Mouse (Mus musculus): ENCODE measurements around the gene Myo18a. TPM values are rescaled to one million over a fixed set of nuclear protein-coding genes. Genes with fewer than 3 reads are reported as not detected.
A peak's percentile ranks its signal among the peaks of the same experiment; 100 is the strongest.

Myo18a gene
- polyA plus RNA-seq, 1 experiment from 2014 or later = 25.4 TPM

GRCm38 (mm10) chr11:77836290-77836689, 73.2 kb downstream of the Myo18a start:
- 81% methylated on average over 5 of the region's 5 CpGs for whole genome bisulfite sequencing
- H3K36me3 ChIP-seq (ENCODE audit: control insufficient read depth, insufficient read depth) = peaks cover 80% of the 10 kb centered on the region
- H3K4me1 ChIP-seq (replicated peaks; ENCODE audit: control insufficient read depth, insufficient read depth, low read length) = no peaks in the 10 kb centered on the region
- TF ChIP-seq CTCF (IDR thresholded peaks at IDR 0.05; ENCODE audit: low read depth) = no peak
- H3K9me3 ChIP-seq (ENCODE audit: control insufficient read depth) = no peaks in the 10 kb centered on the region
- no peak overlapping the region for H3K4me3 ChIP-seq (ENCODE audit: low read depth, low read length)
- H3K9ac ChIP-seq (ENCODE audit: low read depth, low read length) = no peak overlapping the region
- no peak overlapping the region for H3K4me2 ChIP-seq (replicated peaks; ENCODE audit: low read depth)
- H3K27ac ChIP-seq (ENCODE audit: low read depth, low read length) = peak overlapping the region; percentile 66
- no peaks in the 10 kb centered on the region for H3K27me3 ChIP-seq (replicated peaks; ENCODE audit: control insufficient read depth, insufficient read depth, low read length)
- ATAC-seq = no peak

DNA sequence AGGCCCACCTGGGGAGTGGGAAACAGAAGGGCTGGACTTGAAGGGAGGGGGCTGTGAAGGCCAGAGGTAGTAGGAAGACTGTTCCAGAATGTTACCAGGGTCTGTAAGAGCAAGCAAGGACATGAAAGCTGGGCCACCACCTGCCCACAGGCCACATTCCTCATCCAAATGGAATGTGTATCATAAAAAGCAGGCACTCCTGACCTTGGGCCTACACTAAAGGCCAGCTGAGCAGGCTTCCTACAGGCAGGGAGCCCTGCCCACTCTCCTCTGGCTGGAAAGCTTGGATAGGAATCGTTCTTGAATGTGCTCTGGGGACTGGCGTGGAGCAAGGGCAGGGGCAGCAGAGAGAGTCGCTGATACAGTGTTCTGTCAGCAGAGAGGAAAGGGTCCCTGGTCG, 73.7 kb downstream of the Myo18a start:
- H3K9me3 ChIP-seq (ENCODE audit: control insufficient read depth) = no peaks in the 10 kb centered on the region
- no peaks in the 10 kb centered on the region for H3K4me1 ChIP-seq (replicated peaks; ENCODE audit: control insufficient read depth, insufficient read depth, low read length)
- H3K4me3 ChIP-seq (ENCODE audit: low read depth, low read length) = no peak overlapping the region
- H3K27me3 ChIP-seq (replicated peaks; ENCODE audit: control insufficient read depth, insufficient read depth, low read length) = no peaks in the 10 kb centered on the region
- H3K9ac ChIP-seq (ENCODE audit: low read depth, low read length) = no peak overlapping the region
- ATAC-seq = peak; percentile 48; the same call in 1 of the 2 replicates
- TF ChIP-seq CTCF (IDR thresholded peaks at IDR 0.05; ENCODE audit: low read depth) = no peak
- no peak overlapping the region for H3K4me2 ChIP-seq (replicated peaks; ENCODE audit: low read depth)
- 39% methylated on average over 4 of the region's 4 CpGs for WGBS
- peak overlapping the region; percentile 66 for H3K27ac ChIP-seq (ENCODE audit: low read depth, low read length)
- peaks cover 84% of the 10 kb centered on the region for H3K36me3 ChIP-seq (ENCODE audit: control insufficient read depth, insufficient read depth)

- H3K36me3 ChIP-seq (ENCODE audit: control insufficient read depth, insufficient read depth) = peaks cover 87% of the 10 kb centered on the region
- no peak overlapping the region for H3K27ac ChIP-seq (ENCODE audit: low read depth, low read length)
- no peak overlapping the region for H3K4me2 ChIP-seq (replicated peaks; ENCODE audit: low read depth)
- H3K9me3 ChIP-seq (ENCODE audit: control insufficient read depth) = no peaks in the 10 kb centered on the region
- no peaks in the 10 kb centered on the region for H3K4me1 ChIP-seq (replicated peaks; ENCODE audit: control insufficient read depth, insufficient read depth, low read length)
- H3K4me3 ChIP-seq (ENCODE audit: low read depth, low read length) = no peak overlapping the region
- no peak overlapping the region for H3K9ac ChIP-seq (ENCODE audit: low read depth, low read length)
- H3K27me3 ChIP-seq (replicated peaks; ENCODE audit: control insufficient read depth, insufficient read depth, low read length) = no peaks in the 10 kb centered on the region
- no peak for TF ChIP-seq CTCF (IDR thresholded peaks at IDR 0.05; ENCODE audit: low read depth)
- WGBS = 82% methylated on average over 5 of the region's 5 CpGs
- no peak for ATAC-seq
Observed at GRCm38 (mm10) chr11:77837856-77838255, 74.8 kb downstream of the Myo18a start.

DNA sequence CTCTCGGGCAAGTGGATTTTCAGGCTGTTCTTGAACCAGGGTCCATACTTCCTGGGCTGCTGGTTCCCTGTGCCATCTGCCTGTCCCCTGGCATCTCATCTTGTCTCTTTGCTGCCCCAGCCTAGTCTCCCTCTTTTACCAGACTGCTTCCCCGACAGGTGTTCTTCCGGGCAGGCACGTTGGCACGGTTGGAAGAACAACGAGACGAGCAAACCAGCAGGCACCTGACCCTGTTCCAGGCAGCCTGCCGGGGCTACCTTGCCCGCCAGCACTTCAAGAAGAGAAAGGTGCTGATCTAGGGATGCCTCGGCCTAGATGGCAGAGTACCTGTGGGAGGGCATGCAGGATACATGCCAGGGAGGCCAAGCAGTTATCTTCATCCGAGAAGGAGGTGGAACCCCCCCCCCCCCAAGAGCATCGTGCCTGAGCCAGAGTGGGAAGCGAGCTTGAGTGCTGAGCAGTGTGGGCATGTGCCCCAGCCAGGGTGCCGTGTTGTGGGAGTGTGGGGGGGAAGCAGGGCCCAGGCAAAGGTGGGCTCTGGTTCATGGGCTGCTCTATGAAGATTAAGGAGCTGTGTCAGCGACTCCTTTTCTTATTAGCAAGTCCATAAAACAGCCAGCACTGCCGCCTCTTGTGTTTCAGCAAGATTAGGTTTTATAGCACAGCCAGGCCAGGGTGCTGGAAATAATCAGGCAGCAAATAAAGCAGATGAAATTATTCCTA, 77.6 kb downstream of the Myo18a start:
- 86% methylated on average over 16 of the region's 16 CpGs for WGBS
- no peaks in the 10 kb centered on the region for H3K4me1 ChIP-seq (replicated peaks; ENCODE audit: control insufficient read depth, insufficient read depth, low read length)
- no peak overlapping the region for H3K27ac ChIP-seq (ENCODE audit: low read depth, low read length)
- no peaks in the 10 kb centered on the region for H3K9me3 ChIP-seq (ENCODE audit: control insufficient read depth)
- no peak overlapping the region for H3K4me3 ChIP-seq (ENCODE audit: low read depth, low read length)
- no peak for TF ChIP-seq CTCF (IDR thresholded peaks at IDR 0.05; ENCODE audit: low read depth)
- H3K9ac ChIP-seq (ENCODE audit: low read depth, low read length) = no peak overlapping the region
- H3K4me2 ChIP-seq (replicated peaks; ENCODE audit: low read depth) = no peak overlapping the region
- ATAC-seq = no peak
- H3K36me3 ChIP-seq (ENCODE audit: control insufficient read depth, insufficient read depth) = peaks cover 89% of the 10 kb centered on the region
- H3K27me3 ChIP-seq (replicated peaks; ENCODE audit: control insufficient read depth, insufficient read depth, low read length) = no peaks in the 10 kb centered on the region

- H3K36me3 ChIP-seq (ENCODE audit: control insufficient read depth, insufficient read depth) = peaks cover 91% of the 10 kb centered on the region
- H3K9me3 ChIP-seq (ENCODE audit: control insufficient read depth) = no peaks in the 10 kb centered on the region
- no peak for ATAC-seq
- no peak overlapping the region for H3K4me2 ChIP-seq (replicated peaks; ENCODE audit: low read depth)
- H3K9ac ChIP-seq (ENCODE audit: low read depth, low read length) = no peak overlapping the region
- H3K27me3 ChIP-seq (replicated peaks; ENCODE audit: control insufficient read depth, insufficient read depth, low read length) = no peaks in the 10 kb centered on the region
- no peak for TF ChIP-seq CTCF (IDR thresholded peaks at IDR 0.05; ENCODE audit: low read depth)
- 87% methylated on average over 21 of the region's 21 CpGs for WGBS
- H3K4me3 ChIP-seq (ENCODE audit: low read depth, low read length) = no peak overlapping the region
- no peak overlapping the region for H3K27ac ChIP-seq (ENCODE audit: low read depth, low read length)
- no peaks in the 10 kb centered on the region for H3K4me1 ChIP-seq (replicated peaks; ENCODE audit: control insufficient read depth, insufficient read depth, low read length)
Observed at GRCm38 (mm10) chr11:77843068-77843905, 80.2 kb downstream of the Myo18a start.

- no peaks in the 10 kb centered on the region for H3K27me3 ChIP-seq (replicated peaks; ENCODE audit: control insufficient read depth, insufficient read depth, low read length)
- WGBS = 72% methylated on average over 4 of the region's 4 CpGs
- no peak overlapping the region for H3K27ac ChIP-seq (ENCODE audit: low read depth, low read length)
- no peak for ATAC-seq
- no peak overlapping the region for H3K9ac ChIP-seq (ENCODE audit: low read depth, low read length)
- H3K4me1 ChIP-seq (replicated peaks; ENCODE audit: control insufficient read depth, insufficient read depth, low read length) = no peaks in the 10 kb centered on the region
- no peak for TF ChIP-seq CTCF (IDR thresholded peaks at IDR 0.05; ENCODE audit: low read depth)
- no peaks in the 10 kb centered on the region for H3K9me3 ChIP-seq (ENCODE audit: control insufficient read depth)
- no peak overlapping the region for H3K4me2 ChIP-seq (replicated peaks; ENCODE audit: low read depth)
- peaks cover 91% of the 10 kb centered on the region for H3K36me3 ChIP-seq (ENCODE audit: control insufficient read depth, insufficient read depth)
- H3K4me3 ChIP-seq (ENCODE audit: low read depth, low read length) = no peak overlapping the region
Observed at GRCm38 (mm10) chr11:77843906-77844200, 80.8 kb downstream of the Myo18a start.
